Mouse (Mus musculus) left cerebral cortex, adult 8-10 months (tissue): ENCODE measurements around the gene Vwf. TPM values are rescaled to one million over a fixed set of nuclear protein-coding genes. Genes with fewer than 3 reads are reported as not detected.

Experiments
- DNase-seq, 2 experiments: peaks; one replicate each; pipeline ENCODE4 v3.0.0; 2022; ENCODE audit warnings: low spot score in 2 of 2
- total RNA-seq, 4 experiments: library from RNA; stranded (reverse); gene quantifications; 2 replicates each; pipeline ENCODE4 v1.2.4; 2022

Gene Vwf
- total RNA-seq, 4 experiments from 2014 or later = 16.7 to 22.3 (median 18.8) TPM

- DNase-seq = no peak
Measured at GRCm38 (mm10) chr6:125622434-125622833, 75.9 kb downstream of the Vwf start.

- no peak for DNase-seq
Measured at GRCm38 (mm10) chr6:125640486-125640885, 93.9 kb downstream of the Vwf start.

GRCm38 (mm10) chr6:125641146-125641545 is 94.6 kb downstream of the Vwf start:
- peak in 1 of 2 experiments; percentile 83 for DNase-seq

DNA sequence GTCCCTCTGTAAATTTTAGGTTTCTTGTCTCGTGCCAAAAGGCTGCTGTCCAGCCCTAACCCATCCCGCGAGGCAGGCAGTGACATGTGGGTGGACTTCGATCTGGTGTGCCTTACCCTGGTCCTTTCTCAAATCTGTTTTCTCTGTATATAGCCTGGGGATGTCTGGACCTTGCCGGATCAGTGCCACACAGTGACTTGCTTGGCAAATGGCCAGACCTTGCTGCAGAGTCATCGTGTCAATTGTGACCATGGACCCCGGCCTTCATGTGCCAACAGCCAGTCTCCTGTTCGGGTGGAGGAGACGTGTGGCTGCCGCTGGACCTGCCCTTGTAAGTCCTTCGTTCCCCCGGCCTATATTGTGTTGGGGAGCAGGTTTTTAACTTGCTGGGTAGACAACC is 102.4 kb downstream of the Vwf start:
- no peak for DNase-seq

GRCm38 (mm10) chr6:125651335-125651734 is 104.8 kb downstream of the Vwf start:
- DNase-seq = no peak

DNA sequence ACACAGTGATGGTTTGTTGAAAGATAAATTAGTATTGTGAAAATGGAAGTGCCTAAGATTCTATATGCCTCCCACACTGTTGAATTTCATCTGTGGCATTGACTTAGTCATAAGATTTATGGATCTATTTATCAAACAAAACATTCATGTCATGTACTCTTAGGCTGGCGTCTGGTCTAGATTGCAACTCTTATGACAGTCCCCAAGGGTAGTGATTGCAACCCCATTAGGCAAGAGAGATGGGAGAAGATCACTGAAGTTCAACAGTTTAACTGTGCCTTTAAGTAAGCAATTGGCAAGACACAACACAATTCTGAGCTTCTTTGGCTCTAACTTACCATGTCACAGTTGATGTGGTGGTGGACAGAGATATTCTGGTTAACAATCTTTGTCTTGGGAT is 106.8 kb downstream of the Vwf start:
- no peak for DNase-seq

GRCm38 (mm10) chr6:125656921-125657320 is 110.3 kb downstream of the Vwf start:
- DNase-seq = no peak

- no peak for DNase-seq
Measured at GRCm38 (mm10) chr6:125657966-125658365, 111.4 kb downstream of the Vwf start.

GRCm38 (mm10) chr6:125661106-125661877 is 114.7 kb downstream of the Vwf start:
- DNase-seq = peak; percentile 33 to 40

GRCm38 (mm10) chr6:125663906-125664305 is 117.3 kb downstream of the Vwf start:
- no peak for DNase-seq

GRCm38 (mm10) chr6:125671835-125672234 is 125.3 kb downstream of the Vwf start:
- DNase-seq = no peak

GRCm38 (mm10) chr6:125678492-125678891 is 131.9 kb downstream of the Vwf start:
- no peak for DNase-seq

GRCm38 (mm10) chr6:125680613-125681012 is 134.0 kb downstream of the Vwf start:
- DNase-seq = no peak

GRCm38 (mm10) chr6:125685420-125685819 is 138.8 kb downstream of the Vwf start:
- no peak for DNase-seq

- DNase-seq = no peak
Measured at GRCm38 (mm10) chr6:125687986-125688385, 141.4 kb downstream of the Vwf start.

- no peak for DNase-seq
Measured at GRCm38 (mm10) chr6:125690057-125690703, 143.6 kb downstream of the Vwf start, which contains the start of gene Ano2. TSS of gene Ano2 (plus strand) at chr6:125690419.

DNA sequence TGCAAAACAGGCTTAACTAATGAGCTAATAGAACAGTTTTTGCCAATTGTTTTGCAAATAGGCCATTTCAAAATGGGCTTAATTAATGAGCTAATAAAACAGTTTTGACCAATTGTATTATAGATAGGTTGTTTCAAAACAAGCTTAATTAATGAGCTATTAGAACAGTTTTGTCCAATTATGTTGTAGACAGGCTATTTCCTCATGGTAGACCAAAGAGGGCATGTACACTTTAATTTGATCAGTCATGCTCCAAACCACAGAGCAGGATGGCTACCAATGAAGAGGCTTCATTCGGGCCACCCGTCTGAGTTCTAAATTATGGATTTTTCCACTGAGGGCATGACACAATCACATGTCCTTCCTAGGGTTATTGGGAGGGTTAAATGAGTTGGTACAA is 154.6 kb downstream of the Vwf start:
- DNase-seq = no peak

DNA sequence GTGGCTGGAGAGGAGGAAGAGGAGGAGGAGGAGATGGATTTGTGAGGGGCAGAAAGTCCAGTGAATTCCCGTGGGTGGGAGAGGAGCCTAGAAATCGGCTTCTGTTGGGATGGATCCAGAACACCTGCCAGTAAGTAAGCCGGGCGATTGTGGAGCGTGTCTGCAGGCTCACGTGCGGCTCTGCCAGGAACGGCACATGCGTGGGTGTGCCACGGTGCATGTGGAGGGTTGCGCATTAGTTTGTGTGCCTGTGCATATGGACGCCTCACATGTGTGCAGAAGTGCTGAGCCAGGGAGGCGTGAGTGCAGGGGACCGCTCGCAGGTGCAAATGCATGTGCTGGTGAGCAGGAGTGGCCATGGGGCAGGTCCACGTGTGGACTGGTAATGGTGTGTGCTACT is 164.7 kb downstream of the Vwf start:
- DNase-seq = peak; percentile 24 to 84

DNA sequence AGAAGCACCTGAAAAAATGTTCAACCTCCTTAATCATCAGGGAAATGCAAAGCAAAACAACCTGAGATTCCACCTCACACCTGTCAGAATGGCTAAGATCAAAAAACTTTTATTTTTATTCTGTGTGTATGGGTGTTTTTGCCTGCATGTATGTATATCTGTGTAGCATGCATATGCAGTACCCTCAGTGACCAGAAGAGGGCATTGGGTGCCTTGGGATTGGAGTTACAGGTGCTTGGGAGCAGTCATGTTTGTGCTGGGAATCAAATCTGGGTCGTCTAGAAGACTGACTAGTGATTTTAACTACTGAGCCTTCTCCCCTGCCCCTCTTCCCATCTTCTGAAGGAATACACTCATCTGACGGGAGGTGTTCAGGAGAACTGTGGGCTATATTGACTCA is 179.8 kb downstream of the Vwf start:
- DNase-seq = no peak

DNA sequence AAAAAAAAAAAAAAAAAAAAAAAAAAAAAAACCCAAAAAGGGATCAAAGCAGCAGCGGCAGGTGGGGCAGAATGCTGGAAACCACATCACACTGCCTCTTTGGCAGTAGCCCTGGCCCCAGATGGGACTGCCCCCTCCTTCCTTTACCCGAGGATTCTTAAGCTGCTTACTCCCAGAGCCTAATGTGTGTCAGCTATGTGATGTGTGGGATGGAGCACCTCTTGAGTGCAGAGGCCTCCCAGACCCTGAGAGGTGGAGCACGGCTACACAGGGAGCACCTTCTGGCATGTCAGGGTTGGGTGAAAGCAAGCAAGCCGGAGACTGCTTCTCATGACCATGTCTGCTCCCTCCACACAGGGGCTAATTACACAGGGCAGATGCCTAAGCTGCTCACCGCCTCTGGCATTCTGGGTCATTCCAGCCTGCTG is 180.9 kb downstream of the Vwf start:
- no peak for DNase-seq

- no peak for DNase-seq
Measured at GRCm38 (mm10) chr6:125729471-125729870, 182.9 kb downstream of the Vwf start.

- no peak for DNase-seq
Measured at GRCm38 (mm10) chr6:125729986-125730535, 183.5 kb downstream of the Vwf start.
